Mouse (Mus musculus) hindlimb bud, embryonic 11.5 days (tissue): ENCODE results near the gene Rnf180.
A peak's percentile ranks its signal among the peaks of the same experiment; 100 is the strongest.

Source experiments
- DNase-seq: peaks from one replicate; pipeline ENCODE4 v3.0.0-alpha.2; 2012; ENCODE audit warnings: low read depth, low spot score; ENCODE audit errors: extremely low spot score

Rnf180 gene

DNA sequence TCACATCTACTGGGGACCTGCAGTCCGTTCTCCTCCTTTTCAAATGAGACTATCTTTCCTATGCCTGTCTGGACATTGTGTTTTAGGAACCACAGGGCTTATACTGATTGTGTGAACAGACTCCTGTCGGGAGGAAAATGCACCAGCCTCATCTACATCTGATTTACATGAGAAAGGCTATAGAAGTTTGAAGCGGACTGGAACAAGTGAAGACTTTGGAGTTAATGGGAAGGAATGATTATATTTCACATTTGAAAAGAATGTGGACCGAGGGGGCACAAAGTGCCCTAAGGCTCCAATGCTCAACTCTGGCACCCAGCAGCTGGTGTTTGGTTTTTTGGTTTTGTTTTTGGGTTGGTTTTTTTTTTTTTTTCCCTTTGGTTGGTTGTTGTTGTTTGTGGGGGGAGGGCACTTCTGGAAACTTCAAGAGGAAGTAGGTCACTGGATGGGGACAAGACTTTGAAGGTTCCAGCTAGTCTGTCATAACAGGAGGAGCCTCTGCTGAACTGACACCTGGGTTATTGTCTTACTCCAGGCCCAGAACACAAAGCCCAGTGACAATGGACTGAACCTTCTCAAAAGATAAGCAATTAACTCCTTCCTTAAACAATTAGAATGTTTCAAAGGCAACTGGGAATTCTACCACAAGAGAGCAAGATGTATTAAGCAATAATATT, 37.7 kb downstream of the Rnf180 start:
- no peak for DNase-seq

DNA sequence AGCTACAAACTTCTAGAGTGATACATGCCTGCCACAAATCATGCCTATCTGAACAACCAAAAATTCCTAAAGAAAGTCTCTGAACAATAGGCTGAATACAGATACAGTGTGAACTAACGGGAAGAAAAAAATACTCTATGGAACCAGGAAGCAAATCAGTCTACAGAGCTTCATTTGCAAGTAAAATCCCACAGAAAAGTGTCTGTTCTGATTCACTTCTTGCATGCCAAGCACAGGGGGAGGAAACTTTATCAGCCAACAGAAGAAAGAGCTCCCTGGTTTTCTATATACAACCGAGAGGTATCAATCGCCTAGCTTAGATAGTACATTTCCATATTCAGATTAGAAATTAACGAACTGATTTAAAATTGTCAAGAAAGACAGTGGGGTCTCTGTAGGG, 43.8 kb downstream of the Rnf180 start:
- DNase-seq: no peak

GRCm38 (mm10) chr13:105250264-105250663, 44.4 kb downstream of the Rnf180 start:
- no peak for DNase-seq

DNA sequence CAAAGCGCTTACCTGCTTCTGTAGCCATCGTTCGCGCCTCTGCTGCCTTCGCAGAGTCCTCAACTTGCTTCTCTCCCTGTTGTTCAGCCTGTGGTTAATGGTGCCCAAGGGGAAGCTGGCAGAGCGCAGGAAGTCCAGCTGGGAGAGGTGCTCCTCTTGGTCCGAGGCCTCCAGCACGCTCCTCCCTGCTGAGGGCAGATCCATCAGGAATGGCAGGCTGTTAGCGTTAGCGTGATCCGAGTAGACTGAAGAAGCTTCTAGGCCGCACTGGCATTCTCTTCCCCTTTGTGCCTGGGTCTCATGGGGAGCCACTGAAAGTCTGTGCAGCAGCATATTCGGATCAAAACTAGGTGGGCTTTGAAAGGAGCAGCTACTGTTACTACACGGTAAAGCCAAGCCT, 45.0 kb downstream of the Rnf180 start:
- DNase-seq: no peak

GRCm38 (mm10) chr13:105247691-105248090, 46.9 kb downstream of the Rnf180 start:
- DNase-seq: no peak

DNA sequence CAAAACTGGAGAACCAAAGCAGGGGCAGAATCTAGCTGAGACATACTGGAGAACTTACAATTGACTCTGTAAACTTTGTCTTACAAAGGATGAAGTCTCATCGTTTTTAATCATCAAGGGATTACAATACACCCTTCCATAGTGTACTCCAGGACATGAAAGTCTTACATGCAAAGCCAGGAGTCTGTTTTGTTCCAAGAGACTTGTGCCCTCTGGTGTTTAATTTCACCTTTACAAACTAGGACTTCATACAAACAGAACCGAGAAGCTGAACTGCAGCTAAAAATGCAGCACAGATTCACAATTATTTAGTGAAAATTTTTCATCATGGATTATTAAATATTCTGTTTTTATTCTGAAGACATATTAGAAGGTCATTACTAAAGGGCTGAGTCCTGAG, 53.8 kb downstream of the Rnf180 start:
- no peak for DNase-seq

DNA sequence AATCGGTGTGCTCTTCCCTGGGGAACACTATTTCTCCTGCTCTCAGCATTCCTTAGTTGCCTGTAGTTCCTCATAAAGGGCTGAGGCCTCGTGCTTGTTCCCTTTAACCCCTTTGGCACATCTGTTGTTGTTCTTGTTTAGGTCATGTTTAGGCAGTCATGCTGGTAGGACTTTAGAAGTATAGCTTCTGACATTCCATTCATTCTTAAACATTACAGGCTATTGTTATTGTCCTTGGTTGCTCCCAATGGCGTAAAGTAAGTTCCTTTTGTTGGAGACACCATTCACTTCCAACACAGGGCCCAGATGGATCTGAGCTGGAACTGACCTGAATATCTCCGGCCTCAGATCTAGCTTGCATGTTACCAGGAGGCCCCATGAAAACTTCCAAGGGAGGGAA, 67.5 kb downstream of the Rnf180 start:
- DNase-seq: no peak

GRCm38 (mm10) chr13:105224048-105224447, 70.6 kb downstream of the Rnf180 start:
- DNase-seq: no peak

DNA sequence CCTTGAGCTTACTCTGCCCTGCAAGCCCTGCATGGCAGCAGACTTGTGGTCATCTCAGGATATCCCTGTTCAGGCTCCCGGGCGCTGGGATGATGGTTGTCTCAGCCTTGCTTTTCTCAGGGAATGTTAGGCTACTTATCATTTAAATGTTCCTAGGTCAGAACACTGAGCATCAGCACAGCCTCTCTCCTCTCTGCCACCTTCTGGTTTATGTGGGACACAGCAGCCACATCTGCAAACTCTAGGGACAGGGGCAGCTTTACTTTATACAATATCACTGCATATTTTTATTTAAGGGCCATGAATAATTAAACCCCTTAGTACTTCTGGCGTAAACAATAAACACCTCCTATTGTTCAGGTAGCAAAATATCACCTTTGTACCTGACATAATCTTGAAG, 71.5 kb downstream of the Rnf180 start:
- DNase-seq: no peak

DNA sequence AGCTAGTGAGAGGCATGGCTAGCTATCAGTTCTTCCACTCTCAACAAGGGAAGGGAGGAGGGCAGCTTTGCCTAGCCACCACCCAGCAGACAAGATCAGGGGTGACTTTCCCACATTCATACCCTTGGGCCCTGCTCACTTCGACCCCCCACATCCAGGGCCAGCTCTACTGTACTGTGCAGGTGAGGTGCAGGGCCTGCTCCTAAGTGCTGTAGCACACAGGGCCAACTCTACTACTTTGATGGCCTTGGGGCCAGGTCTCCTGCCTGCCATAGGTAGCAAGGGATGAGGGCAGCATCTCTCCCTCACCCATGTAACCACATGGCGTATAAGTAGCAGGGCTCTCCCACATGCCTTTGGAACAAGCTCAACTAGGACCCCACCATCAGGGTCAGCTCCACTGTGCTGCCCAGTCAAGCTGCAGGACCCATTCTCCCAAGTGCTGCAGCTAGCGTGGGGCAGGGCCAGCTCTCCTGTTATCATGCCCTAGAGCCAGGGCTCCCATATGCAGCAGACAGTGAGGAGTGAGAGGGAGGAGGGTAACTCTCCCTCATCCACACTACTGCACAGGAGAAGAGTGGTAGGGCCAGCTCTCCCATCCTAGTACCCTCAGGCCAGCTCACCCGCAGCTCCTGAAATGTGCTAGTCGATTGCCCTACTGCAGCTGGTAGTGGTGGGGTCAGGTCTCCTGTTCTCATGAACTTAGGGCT, 72.4 kb downstream of the Rnf180 start:
- no peak for DNase-seq

- no peak for DNase-seq
Measured at GRCm38 (mm10) chr13:105210746-105211145, 83.9 kb downstream of the Rnf180 start.

DNA sequence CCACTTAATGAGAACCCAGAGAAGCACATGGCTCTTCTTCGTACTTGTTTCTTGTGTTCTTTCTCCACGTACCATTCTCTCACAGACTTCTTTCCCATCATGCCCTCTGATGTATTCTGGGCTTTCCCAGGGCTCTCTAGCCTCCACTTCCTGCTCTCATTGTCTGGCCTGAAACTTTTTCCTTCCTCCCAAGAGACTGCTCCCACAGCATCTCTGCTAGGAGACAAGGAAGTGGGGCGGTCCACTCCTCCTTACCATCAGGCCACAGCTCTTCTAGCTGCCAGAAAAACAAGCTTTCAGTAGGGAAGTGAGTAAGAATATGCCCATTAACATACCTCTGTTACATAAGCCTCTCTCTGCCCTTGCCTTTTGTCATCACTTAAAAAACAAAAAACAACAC, 90.8 kb downstream of the Rnf180 start:
- DNase-seq: no peak

GRCm38 (mm10) chr13:105198658-105199057, 96.0 kb downstream of the Rnf180 start:
- no peak for DNase-seq

GRCm38 (mm10) chr13:105198028-105198427, 96.6 kb downstream of the Rnf180 start:
- no peak for DNase-seq

DNA sequence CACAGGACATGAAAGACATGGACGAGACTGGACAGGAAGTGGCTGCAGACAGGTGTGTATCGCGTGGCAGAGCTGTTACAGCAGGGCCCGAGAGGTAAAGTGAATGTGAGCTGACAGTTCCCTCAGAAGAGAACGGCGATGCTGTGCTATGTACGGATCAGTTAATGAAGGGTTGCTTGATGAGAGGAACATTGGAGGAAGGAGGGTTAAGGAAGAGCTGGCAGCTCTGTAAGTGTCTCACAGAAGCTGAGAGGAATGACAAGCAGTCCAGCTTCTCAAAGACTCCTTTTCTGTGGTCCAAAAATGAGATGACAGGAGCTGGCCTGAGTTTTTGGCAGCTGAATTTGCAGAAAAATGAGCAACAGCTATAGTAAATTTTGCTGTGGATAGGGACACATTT, 101.0 kb downstream of the Rnf180 start:
- DNase-seq: no peak

- no peak for DNase-seq
Measured at GRCm38 (mm10) chr13:105188730-105189129, 105.9 kb downstream of the Rnf180 start.

GRCm38 (mm10) chr13:105180781-105181180, 113.8 kb downstream of the Rnf180 start:
- no peak for DNase-seq

GRCm38 (mm10) chr13:105165441-105165840, 129.2 kb downstream of the Rnf180 start:
- no peak for DNase-seq

GRCm38 (mm10) chr13:105153955-105154354, 140.7 kb downstream of the Rnf180 start:
- DNase-seq: no peak

DNA sequence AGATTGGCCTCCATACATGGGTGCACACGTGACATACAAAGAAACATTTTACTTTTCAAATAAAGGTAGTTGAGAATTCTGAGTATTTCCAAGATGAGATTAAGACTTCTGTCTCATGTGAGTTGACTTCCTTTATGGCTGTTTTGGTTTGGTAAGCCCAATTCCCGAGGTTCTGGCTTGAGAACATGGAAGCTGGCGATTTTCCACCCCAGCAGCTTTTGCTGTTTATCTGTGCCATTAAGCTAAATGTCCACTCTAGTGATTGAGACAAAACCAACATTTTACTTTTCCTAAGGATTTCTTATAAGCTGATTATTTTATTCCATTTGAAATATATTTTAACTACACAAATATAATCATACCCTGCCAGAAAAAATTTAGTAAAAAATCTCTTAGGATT, 144.6 kb downstream of the Rnf180 start:
- no peak for DNase-seq

DNA sequence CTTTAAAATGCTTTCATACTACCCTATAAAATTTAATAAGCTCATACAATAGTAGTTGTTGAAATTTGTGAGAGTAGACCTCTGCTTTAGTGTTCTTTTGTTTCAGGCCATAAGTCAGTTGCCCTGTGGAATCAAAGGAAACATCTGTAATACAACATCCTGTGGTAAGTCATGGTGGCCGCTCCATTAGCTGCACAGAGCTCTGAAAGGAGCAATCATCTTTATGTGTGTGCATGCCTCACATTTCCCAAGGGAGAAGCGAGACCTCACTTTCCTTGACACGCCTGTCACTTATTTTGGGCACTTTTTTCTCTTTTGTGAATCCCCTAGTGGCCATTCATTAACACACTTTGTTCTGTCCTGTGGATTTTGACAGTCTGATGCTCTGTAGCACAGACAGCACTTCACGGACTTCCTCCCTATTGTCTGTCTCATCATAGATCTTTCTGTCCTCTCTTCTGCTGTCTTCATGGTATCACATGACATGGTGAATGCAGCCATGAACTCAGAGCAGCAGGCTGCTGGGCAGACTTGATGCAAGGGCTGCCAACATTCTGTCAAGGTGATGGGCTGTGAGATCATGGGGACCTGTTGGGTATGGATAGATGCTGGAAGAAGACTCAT, 146.7 kb downstream of the Rnf180 start:
- DNase-seq: no peak

GRCm38 (mm10) chr13:105146827-105147226, 147.8 kb downstream of the Rnf180 start:
- DNase-seq: peak; percentile 37
